Mouse (Mus musculus) heart, embryonic 14.5 days (tissue): ENCODE results near the gene Rai1. TPM values are rescaled to one million over a fixed set of nuclear protein-coding genes. Genes with fewer than 3 reads are reported as not detected.

Experiments used
- ATAC-seq: fragments of 200-750 bp; cut with Nextera tagmentation; 2 replicates; pipeline ENCODE4 v1.8.0; 2017; ENCODE audit warnings: low read depth, moderate TSS enrichment; ENCODE audit not compliant: insufficient number of reproducible peaks, insufficient read depth, low FRiP score
- H3K27ac ChIP-seq, 2 experiments: fragments of 200-500 bp in 1 of 2; fragments of 300-500 bp in 1 of 2; sonication (generic) in 1 of 2; replicated peaks in 1 of 2; 2 replicates each; pipeline ENCODE4 v1.5.1; 2012 to 2014; ENCODE audit warnings: low read depth in 2 of 2, low read length in 2 of 2, control low read depth in 1 of 2, mild to moderate bottlenecking in 1 of 2, mixed read lengths in 1 of 2; ENCODE audit not compliant: control insufficient read depth in 1 of 2, insufficient read depth in 1 of 2
- H3K27me3 ChIP-seq: fragments of 300-500 bp; sonication (generic); 2 replicates; pipeline ENCODE4 v1.6.1; 2014; ENCODE audit warnings: mild to moderate bottlenecking, low read length, control low read depth; ENCODE audit not compliant: control insufficient read depth, insufficient read depth
- H3K36me3 ChIP-seq: fragments of 300-500 bp; sonication (generic); 2 replicates; pipeline ENCODE4 v1.6.1; 2014; ENCODE audit warnings: mild to moderate bottlenecking, control low read depth, low read length, mixed read lengths; ENCODE audit not compliant: control insufficient read depth, insufficient read depth
- H3K4me1 ChIP-seq, 2 experiments: fragments of 200-500 bp in 1 of 2; fragments of 300-500 bp in 1 of 2; sonication (generic) in 1 of 2; 2 replicates each; pipeline ENCODE4 v1.6.1; 2012 to 2014; ENCODE audit warnings: low read length in 2 of 2, control low read depth in 1 of 2, mixed read lengths in 1 of 2; ENCODE audit not compliant: control insufficient read depth in 2 of 2, insufficient read depth in 2 of 2
- H3K4me2 ChIP-seq: fragments of 300-500 bp; sonication (generic); 2 replicates; pipeline ENCODE4 v1.6.1; 2014; ENCODE audit warnings: mild to moderate bottlenecking, low read length
- H3K4me3 ChIP-seq, 2 experiments: fragments of 200-500 bp in 1 of 2; fragments of 300-500 bp in 1 of 2; sonication (generic) in 1 of 2; 2 replicates each; pipeline ENCODE4 v1.5.1; 2012 to 2014; ENCODE audit warnings: low read length in 2 of 2, mild to moderate bottlenecking in 2 of 2, control low read depth in 1 of 2, low read depth in 1 of 2, moderate library complexity in 1 of 2; ENCODE audit not compliant: control insufficient read depth in 1 of 2, insufficient read depth in 1 of 2
- H3K9ac ChIP-seq: fragments of 300-500 bp; sonication (generic); 2 replicates; pipeline ENCODE4 v1.6.1; 2014; ENCODE audit warnings: mild to moderate bottlenecking, low read length
- H3K9me3 ChIP-seq: fragments of 300-500 bp; sonication (generic); 2 replicates; pipeline ENCODE4 v1.6.1; 2016; ENCODE audit warnings: low read length, control low read depth; ENCODE audit not compliant: control insufficient read depth
- WGBS: fragments of 180-500 bp; shearing (Covaris S2); extraction: QIAGEN DNeasy Blood & Tissue Kit; methylation state at CpG from one replicate; pipeline ENCODE4 v1.1.7; 2014; 5-methylcytosine and 5-hydroxymethylcytosine counted together
- polyA plus RNA-seq: library from polyadenylated mRNA; unstranded; fragments of >200 nt; fragmentation: Nextera tagmentation; extraction: Ambion mirVana; gene quantifications from 2 replicates; pipeline ENCODE4 v1.2.1, GENCODE M21; 2014

The Rai1 gene
- polyA plus RNA-seq, 1 experiment from 2014 or later: 19.0 TPM

DNA sequence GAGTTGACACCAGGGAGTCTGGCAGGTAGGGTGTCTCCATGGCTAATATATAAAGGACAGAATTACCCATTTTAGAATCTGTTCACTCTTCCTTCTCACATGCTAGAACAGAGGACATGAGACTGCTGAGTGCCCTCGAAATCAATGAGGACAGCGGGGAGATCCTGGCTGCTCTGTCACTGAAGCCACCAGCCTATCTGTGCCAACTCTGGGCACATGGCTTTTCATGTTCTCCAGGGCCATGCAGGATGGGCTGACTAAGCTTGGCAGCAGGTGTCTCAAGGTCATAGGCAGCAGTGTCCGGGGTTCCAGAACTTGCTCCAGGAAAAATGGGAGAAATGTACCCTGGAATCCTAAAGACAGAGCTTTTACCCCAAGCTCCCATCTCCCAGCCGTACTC, 37.2 kb upstream of the Rai1 start:
- WGBS: 83% methylated on average over 4 of the region's 4 CpGs
- no peak for ATAC-seq

DNA sequence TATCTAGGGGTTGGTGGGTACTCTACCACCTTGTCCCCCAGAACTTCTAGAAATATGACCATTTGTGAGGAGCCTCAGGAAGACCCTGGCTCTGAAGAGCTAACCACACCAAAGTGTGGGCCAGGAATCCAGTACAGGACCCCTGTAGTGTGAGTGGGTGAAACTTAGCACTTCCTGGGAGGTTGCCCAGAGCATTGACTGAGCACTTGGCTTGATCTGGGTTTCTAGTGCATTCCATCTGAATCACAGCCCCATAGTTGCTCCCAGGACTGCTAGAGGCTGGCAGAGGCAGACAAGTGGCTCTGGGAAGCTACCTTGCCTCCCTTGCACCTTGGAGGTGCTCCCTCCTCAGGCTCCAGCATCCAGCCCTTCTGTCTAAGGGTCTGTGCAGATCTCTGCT, 36.2 kb upstream of the Rai1 start:
- H3K9me3 ChIP-seq: no peaks in the 10 kb centered on the region

More for the DNA sequence above, 37.2 kb upstream of the Rai1 start:
- Histone ChIP-seq H3K36me3 (no peaks in the 10 kb centered on the region), H3K4me2 (no peak overlapping the region), H3K4me1 (no peaks in the 10 kb centered on the region), H3K27me3 (no peaks in the 10 kb centered on the region), H3K27ac (no peak overlapping the region), H3K9ac (no peak overlapping the region), H3K9me3 (no peaks in the 10 kb centered on the region), H3K4me3 (no peak overlapping the region)

DNA sequence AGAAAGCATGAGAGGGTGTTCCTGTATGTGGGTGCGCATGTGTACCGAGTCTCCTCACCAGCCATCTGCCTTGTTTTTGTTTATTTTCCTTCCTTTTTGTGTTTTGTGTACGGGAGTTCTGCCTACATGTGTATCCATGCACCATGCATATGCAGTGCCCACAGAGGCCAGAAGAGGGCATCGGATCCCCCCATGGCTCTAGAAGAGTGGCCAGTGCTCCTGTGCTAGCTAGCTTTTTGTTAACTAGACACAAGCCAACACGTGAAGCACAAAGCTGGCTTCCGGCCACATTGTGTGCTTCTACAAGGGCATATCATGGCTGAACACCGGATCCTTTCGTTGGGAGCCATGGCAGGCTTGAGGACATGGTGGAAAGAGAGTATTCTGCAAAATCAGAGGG, 34.2 kb upstream of the Rai1 start:
- H3K9me3 ChIP-seq: no peaks in the 10 kb centered on the region
- no peaks in the 10 kb centered on the region for H3K36me3 ChIP-seq
- H3K27me3 ChIP-seq: no peaks in the 10 kb centered on the region
- H3K4me1 ChIP-seq: no peaks in the 10 kb centered on the region; a peak in 1 of 4 replicates
- WGBS: 42% methylated on average over 8 of the region's 8 CpGs
- ATAC-seq: no peak
- H3K27ac ChIP-seq: no peak overlapping the region
- H3K4me2 ChIP-seq: no peak overlapping the region
- no peak overlapping the region for H3K4me3 ChIP-seq
- H3K9ac ChIP-seq: no peak overlapping the region

More for the DNA sequence above, 36.2 kb upstream of the Rai1 start:
- H3K4me1 ChIP-seq: no peaks in the 10 kb centered on the region
- ATAC-seq: no peak
- H3K36me3 ChIP-seq: no peaks in the 10 kb centered on the region
- H3K27ac ChIP-seq: no peak overlapping the region
- no peak overlapping the region for H3K4me3 ChIP-seq
- no peak overlapping the region for H3K4me2 ChIP-seq
- no peak overlapping the region for H3K9ac ChIP-seq
- H3K27me3 ChIP-seq: no peaks in the 10 kb centered on the region

DNA sequence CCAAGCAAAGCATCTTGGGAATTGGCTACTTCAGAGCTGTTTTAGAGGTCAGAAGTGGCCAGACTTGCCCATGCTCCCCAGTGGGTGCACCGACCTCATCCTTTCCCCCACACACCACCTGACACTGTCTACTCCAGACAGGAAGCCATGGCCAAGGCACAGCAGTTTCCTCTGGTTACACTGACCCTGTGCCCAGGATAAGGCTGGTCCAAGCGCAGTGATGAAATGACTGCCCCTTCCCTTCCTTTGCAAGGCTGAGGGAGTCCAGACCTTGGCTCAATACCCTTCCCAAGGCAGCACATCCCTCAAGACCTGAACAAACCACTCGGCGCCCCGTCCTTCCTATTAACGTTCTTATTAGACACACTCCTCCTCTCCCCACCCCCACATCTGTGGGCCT, 33.6 kb upstream of the Rai1 start:
- no peaks in the 10 kb centered on the region for H3K27me3 ChIP-seq
- H3K4me3 ChIP-seq: no peak overlapping the region
- no peak overlapping the region for H3K27ac ChIP-seq
- no peak overlapping the region for H3K9ac ChIP-seq
- H3K36me3 ChIP-seq: no peaks in the 10 kb centered on the region
- no peak overlapping the region for H3K4me2 ChIP-seq
- ATAC-seq: no peak
- H3K9me3 ChIP-seq: no peaks in the 10 kb centered on the region
- H3K4me1 ChIP-seq: no peaks in the 10 kb centered on the region; a peak in 1 of 4 replicates
- 82% methylated on average over 6 of the region's 6 CpGs for WGBS

DNA sequence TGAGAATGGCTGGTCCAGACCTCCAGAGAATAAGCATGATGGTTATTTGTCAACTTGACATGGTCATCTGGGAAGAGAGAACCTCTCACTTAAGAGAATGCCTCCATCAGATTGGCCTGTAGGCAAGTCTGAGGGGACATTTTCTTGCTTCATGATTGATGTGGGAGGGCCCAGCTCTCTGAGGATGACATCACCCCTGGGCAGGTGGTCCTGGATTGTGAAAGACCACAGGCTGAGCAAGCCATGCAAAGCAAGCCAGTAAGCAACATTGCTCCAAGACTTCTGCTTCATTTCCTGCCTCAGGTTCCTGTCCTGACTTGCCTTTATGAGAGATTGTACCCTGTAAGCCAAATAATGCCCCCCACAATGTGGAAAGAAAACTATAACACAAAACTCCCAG, 31.7 kb upstream of the Rai1 start:
- H3K9ac ChIP-seq: no peak overlapping the region
- ATAC-seq: no peak
- H3K27me3 ChIP-seq: no peaks in the 10 kb centered on the region
- H3K9me3 ChIP-seq: no peaks in the 10 kb centered on the region
- H3K4me3 ChIP-seq: no peak overlapping the region
- H3K4me2 ChIP-seq: no peak overlapping the region
- H3K36me3 ChIP-seq: no peaks in the 10 kb centered on the region
- no peaks in the 10 kb centered on the region; a peak in 1 of 4 replicates for H3K4me1 ChIP-seq
- H3K27ac ChIP-seq: no peak overlapping the region

- 47% methylated on average over 15 of the region's 15 CpGs for WGBS
- no peak overlapping the region for H3K27ac ChIP-seq
- no peaks in the 10 kb centered on the region for H3K27me3 ChIP-seq
- no peaks in the 10 kb centered on the region; a peak in 1 of 4 replicates for H3K4me1 ChIP-seq
- no peaks in the 10 kb centered on the region for H3K9me3 ChIP-seq
- no peak overlapping the region for H3K9ac ChIP-seq
- H3K4me2 ChIP-seq: no peak overlapping the region
- ATAC-seq: no peak
- no peak overlapping the region for H3K4me3 ChIP-seq
- no peaks in the 10 kb centered on the region for H3K36me3 ChIP-seq
Observed at GRCm38 (mm10) chr11:60073936-60074502, 30.8 kb upstream of the Rai1 start.

GRCm38 (mm10) chr11:60076183-60076582, 28.6 kb upstream of the Rai1 start:
- no peak overlapping the region for H3K9ac ChIP-seq
- 84% methylated on average over 3 of the region's 3 CpGs for WGBS
- H3K4me3 ChIP-seq: no peak overlapping the region
- no peaks in the 10 kb centered on the region for H3K36me3 ChIP-seq
- no peak for ATAC-seq
- no peak overlapping the region for H3K27ac ChIP-seq
- H3K27me3 ChIP-seq: no peaks in the 10 kb centered on the region
- no peaks in the 10 kb centered on the region; a peak in 1 of 4 replicates for H3K4me1 ChIP-seq
- H3K9me3 ChIP-seq: no peaks in the 10 kb centered on the region
- H3K4me2 ChIP-seq: no peak overlapping the region

DNA sequence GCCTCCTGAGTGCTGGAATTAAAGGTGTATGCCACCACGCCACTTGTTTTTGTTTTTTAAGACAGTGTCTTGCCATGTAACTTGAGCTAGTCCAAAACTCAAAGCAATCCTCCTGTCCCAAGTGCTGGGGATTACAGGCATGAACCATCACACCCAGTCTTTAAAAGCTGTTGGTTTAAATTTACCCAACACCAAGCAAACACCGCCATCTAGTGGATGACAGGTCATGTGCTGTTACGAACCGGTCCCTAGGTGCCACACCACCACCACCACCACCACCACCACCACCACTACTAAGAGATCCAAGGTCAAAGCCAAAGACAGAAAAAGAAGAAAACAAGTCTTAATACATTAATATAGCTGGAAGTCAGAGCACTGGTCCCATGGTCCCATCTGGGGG, 28.0 kb upstream of the Rai1 start:
- no peaks in the 10 kb centered on the region for H3K9me3 ChIP-seq
- ATAC-seq: no peak
- no peaks in the 10 kb centered on the region; a peak in 1 of 4 replicates for H3K4me1 ChIP-seq
- no peaks in the 10 kb centered on the region for H3K36me3 ChIP-seq
- H3K9ac ChIP-seq: no peak overlapping the region
- 7% methylated on average over 4 of the region's 4 CpGs for WGBS
- no peaks in the 10 kb centered on the region for H3K27me3 ChIP-seq
- no peak overlapping the region for H3K4me3 ChIP-seq
- no peak overlapping the region for H3K27ac ChIP-seq
- H3K4me2 ChIP-seq: no peak overlapping the region
